Mouse (Mus musculus) limb, embryonic 13.5 days (tissue): Measurements from ENCODE around the gene Vmn1r48. TPM values are rescaled to one million over a fixed set of nuclear protein-coding genes. Genes with fewer than 3 reads are reported as not detected.
"Not testable (repeated sequence)": the region's sequence is repeated elsewhere in the genome, so short reads cannot be mapped to it uniquely, and the experiment has no call there.

Experiments
- ATAC-seq: fragments of 200-750 bp; cut with Nextera tagmentation; 2 replicates; pipeline ENCODE4 v1.8.0; 2017; ENCODE audit warnings: low read depth, moderate number of reproducible peaks, moderate TSS enrichment; ENCODE audit not compliant: low FRiP score
- H3K27ac ChIP-seq: fragments of 300-500 bp; sonication (generic); 2 replicates; pipeline ENCODE4 v1.5.1; 2015; ENCODE audit warnings: inconsistent platforms, mild to moderate bottlenecking, moderate library complexity
- H3K27me3 ChIP-seq: fragments of 300-500 bp; sonication (generic); 2 replicates; pipeline ENCODE4 v1.6.1; 2015; ENCODE audit warnings: mild to moderate bottlenecking, inconsistent platforms
- H3K36me3 ChIP-seq: fragments of 300-500 bp; sonication (generic); 2 replicates; pipeline ENCODE4 v1.6.1; 2015; ENCODE audit warnings: inconsistent platforms, mild to moderate bottlenecking, moderate library complexity
- H3K4me1 ChIP-seq: fragments of 300-500 bp; sonication (generic); 2 replicates; pipeline ENCODE4 v1.6.1; 2015; ENCODE audit warnings: inconsistent platforms
- H3K4me2 ChIP-seq: fragments of 300-500 bp; sonication (generic); replicated peaks from 2 replicates; pipeline ENCODE4 v1.6.1; 2015; ENCODE audit warnings: inconsistent platforms, mild to moderate bottlenecking, moderate library complexity
- H3K4me3 ChIP-seq: fragments of 300-500 bp; sonication (generic); 2 replicates; pipeline ENCODE4 v1.5.1; 2015; ENCODE audit warnings: moderate library complexity, mild to moderate bottlenecking, inconsistent platforms
- H3K9ac ChIP-seq: fragments of 300-500 bp; sonication (generic); 2 replicates; pipeline ENCODE4 v1.6.1; 2015; ENCODE audit warnings: mild to moderate bottlenecking, inconsistent platforms
- H3K9me3 ChIP-seq: fragments of 300-500 bp; sonication (generic); 2 replicates; pipeline ENCODE4 v1.6.1; 2016; ENCODE audit warnings: inconsistent platforms
- WGBS: fragments of 180-500 bp; shearing (Covaris S2); methylation state at CpG from one replicate; pipeline ENCODE4 v1.1.7; 2015; 5-methylcytosine and 5-hydroxymethylcytosine counted together
- polyA plus RNA-seq: library from polyadenylated mRNA; unstranded; fragments of >200 nt; fragmentation: Nextera tagmentation; extraction: Ambion mirVana; gene quantifications from 2 replicates; pipeline ENCODE4 v1.2.1, GENCODE M21; 2015

The Vmn1r48 gene
- not detected in 2 replicates for polyA plus RNA-seq

DNA sequence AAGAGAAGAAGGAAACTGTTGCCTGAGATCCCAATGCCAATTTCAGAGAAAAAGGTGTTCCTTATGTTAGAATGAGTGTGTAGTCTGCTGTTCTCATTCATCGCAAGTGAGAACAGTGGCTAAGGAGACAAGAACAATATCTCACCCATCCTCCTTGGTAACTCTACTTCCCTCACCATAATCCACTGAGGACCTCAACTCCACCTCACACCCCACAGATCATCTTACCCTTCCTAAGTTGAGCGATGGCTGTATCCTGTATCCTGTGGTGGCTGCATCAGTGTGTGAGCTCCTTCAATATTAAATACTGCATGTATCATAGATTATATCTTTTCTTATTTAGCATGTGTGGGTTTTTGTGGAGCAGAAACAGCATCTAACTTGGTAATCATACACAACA, at the start of gene Vmn1r48:
Gene Vmn1r48 (minus strand): TSS at position 101 of the 400 bp plus-strand sequence.
- H3K9ac ChIP-seq = not testable (repeated sequence)

GRCm38 (mm10) chr6:90078406-90078805, 41.8 kb upstream of the Vmn1r48 start, which contains the start of gene Vmn1r49:
Gene Vmn1r49, minus strand, starts transcription at chr6:90078506.
- H3K4me3 ChIP-seq = no peak within 1 kb of the TSS
- no peaks in the 10 kb centered on the region for H3K27me3 ChIP-seq
- WGBS = 70% methylated on average over 4 of the region's 4 CpGs
- H3K36me3 ChIP-seq = no peaks in the 10 kb centered on the region
- no peak for ATAC-seq
- H3K4me1 ChIP-seq = no peaks in the 10 kb centered on the region
- peaks cover 16% of the 10 kb centered on the region for H3K9me3 ChIP-seq
- no peak within 1 kb of the TSS for H3K4me2 ChIP-seq
- H3K27ac ChIP-seq = no peak within 1 kb of the TSS
- no peak within 1 kb of the TSS for H3K9ac ChIP-seq

More for the DNA sequence above, at the start of gene Vmn1r48:
- H3K27ac ChIP-seq, H3K9me3 ChIP-seq, H3K4me3 ChIP-seq, H3K4me1 ChIP-seq, H3K4me2 ChIP-seq, ATAC-seq, H3K36me3 ChIP-seq, H3K27me3 ChIP-seq: not testable (repeated sequence)
- no CpG with 5 or more reads among the region's 2 CpGs for WGBS

DNA sequence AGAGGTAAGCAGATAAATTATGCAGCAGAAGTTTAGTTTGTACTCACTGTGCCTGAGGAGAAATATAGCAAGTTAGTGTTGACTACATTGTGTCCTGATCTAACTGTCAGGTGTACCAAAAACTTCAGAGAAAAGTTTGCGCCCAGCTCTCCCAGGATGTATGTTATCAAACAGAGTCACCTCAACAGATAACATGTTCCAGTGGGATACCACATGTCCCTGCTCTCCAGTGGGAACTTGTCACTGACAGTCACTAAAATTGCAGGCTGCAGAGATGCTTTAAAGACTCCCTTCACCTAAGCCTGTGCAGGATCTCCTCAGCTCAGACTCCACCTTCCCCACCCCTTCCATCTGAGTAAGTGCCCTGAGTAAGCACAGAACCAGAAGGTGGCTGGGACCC, 20.8 kb downstream of the Vmn1r48 start, which contains the start of gene Vmn1r47:
Gene Vmn1r47 (plus strand): TSS at position 301 of the 400 bp plus-strand sequence.
- not testable (repeated sequence) for ATAC-seq, H3K4me2 ChIP-seq, H3K9ac ChIP-seq, H3K4me3 ChIP-seq, H3K27me3 ChIP-seq, H3K36me3 ChIP-seq, H3K4me1 ChIP-seq, H3K27ac ChIP-seq, H3K9me3 ChIP-seq
- 97% methylated on average over 1 of the region's 1 CpGs for WGBS

- no peaks in the 10 kb centered on the region for H3K4me1 ChIP-seq
- H3K4me3 ChIP-seq = no peak overlapping the region
- no peaks in the 10 kb centered on the region for H3K36me3 ChIP-seq
- no peak overlapping the region for H3K4me2 ChIP-seq
- no peak overlapping the region for H3K27ac ChIP-seq
- ATAC-seq = no peak
- H3K27me3 ChIP-seq = no peaks in the 10 kb centered on the region
- 41% methylated on average over 1 of the region's 1 CpGs for WGBS
- H3K9me3 ChIP-seq = peaks cover 8% of the 10 kb centered on the region; the same call in 1 of the 2 replicates
- no peak overlapping the region for H3K9ac ChIP-seq
Observed at GRCm38 (mm10) chr6:89985989-89986388, 50.7 kb downstream of the Vmn1r48 start.

Other genes starting within 250 kb of the Vmn1r48 start
- gene Vmn1r42, start 160.4 kb downstream of the Vmn1r48 start, polyA plus RNA-seq = not detected in 2 replicates
- not detected in 2 replicates for gene Vmn1r43, start 160.4 kb downstream of the Vmn1r48 start, polyA plus RNA-seq
- not detected in 2 replicates for gene Vmn1r44, start 153.2 kb downstream of the Vmn1r48 start, polyA plus RNA-seq
- gene Vmn1r45, start 96.2 kb downstream of the Vmn1r48 start, polyA plus RNA-seq = not detected in 2 replicates
- gene Vmn1r46, start 67.5 kb downstream of the Vmn1r48 start, polyA plus RNA-seq = not detected in 2 replicates
- gene Vmn1r47, start 20.7 kb downstream of the Vmn1r48 start, polyA plus RNA-seq = not detected in 2 replicates
- not detected in 2 replicates for gene Vmn1r49, start 41.7 kb upstream of the Vmn1r48 start, polyA plus RNA-seq
- gene Vmn1r50, start 64.6 kb upstream of the Vmn1r48 start, polyA plus RNA-seq = not detected in 2 replicates
- gene Vmn1r51, start 85.8 kb upstream of the Vmn1r48 start, polyA plus RNA-seq = not detected in 2 replicates
- gene Vmn1r52, start 138.0 kb upstream of the Vmn1r48 start, polyA plus RNA-seq = not detected in 2 replicates
- not detected in 2 replicates for gene V1ra8, start 166.0 kb upstream of the Vmn1r48 start, polyA plus RNA-seq
- not detected in 2 replicates for gene Vmn1r53, start 187.6 kb upstream of the Vmn1r48 start, polyA plus RNA-seq
- gene Vmn1r54, start 209.5 kb upstream of the Vmn1r48 start, polyA plus RNA-seq = not detected in 2 replicates